Comparison of ENCODE assay signal across 35 mouse cellular contexts in the genomic region with DNA sequence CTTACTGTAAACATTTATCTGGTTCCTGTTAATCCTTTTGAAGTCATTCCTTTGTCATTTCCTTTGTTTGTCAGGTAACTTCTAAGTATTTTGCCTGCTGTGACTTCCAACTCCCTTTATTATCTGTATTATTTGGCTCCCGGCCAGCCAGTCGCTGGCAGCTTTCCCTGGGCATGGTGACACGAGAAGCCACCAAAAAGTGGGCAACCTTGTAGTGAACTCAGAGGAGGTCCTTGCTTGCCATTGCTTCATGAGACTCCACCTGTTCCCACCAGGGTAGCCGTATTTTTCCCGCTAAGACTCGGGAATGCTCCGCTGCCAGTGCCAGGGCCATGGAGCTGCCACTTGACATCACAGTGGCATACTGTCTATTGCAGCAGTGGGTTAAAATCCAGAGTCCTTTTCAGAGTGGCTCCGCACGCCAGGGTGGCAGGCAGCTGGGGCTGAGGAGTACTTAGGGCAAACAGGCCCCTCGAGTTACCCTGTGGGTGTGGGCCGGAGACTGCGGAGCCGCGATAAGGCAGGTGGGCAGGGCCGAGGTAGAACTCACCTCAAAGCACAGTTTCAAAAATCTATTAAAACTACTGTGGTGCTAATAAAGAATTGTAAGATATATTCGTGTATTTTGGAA. TPM values are rescaled to one million over a fixed set of nuclear protein-coding genes. Genes with fewer than 3 reads are reported as not detected.
DNase-seq lines count a peak whose midpoint lies in the region; ATAC-seq lines count a peak whose summit lies in the region.
"Had no signal": no experiment of that assay in that cellular context is flagged by ENCODE, and none has a peak within 500 bp of the region (broad histone marks: within the 10 kb centered on the region; RNA-seq: fewer than 3 reads in every experiment).

No protein-coding gene starts in this region.

- no peaks in the 10 kb centered on the region for H3K36me3 ChIP-seq in midbrain, embryonic 14.5 days (ENCODE audit: control insufficient read depth, insufficient read depth, low read length)
- no peaks in the 10 kb centered on the region for H3K36me3 ChIP-seq in midbrain, embryonic 15.5 days (replicated peaks)
- H3K36me3 ChIP-seq: heart, embryonic 10.5 days; hindbrain, embryonic 13.5 days; limb, embryonic 10.5 days; limb, embryonic 15.5 days; liver, embryonic 13.5 days; neural tube, embryonic 13.5 days; stomach, embryonic 15.5 days had no signal

- H3K4me3 ChIP-seq in midbrain, embryonic 14.5 days (replicated peaks; ENCODE audit: low read depth, low read length) = no peak overlapping the region
- H3K4me3 ChIP-seq in midbrain, embryonic 15.5 days = no peak overlapping the region
- H3K4me3 ChIP-seq: heart, embryonic 10.5 days; hindbrain, embryonic 13.5 days; limb, embryonic 10.5 days; limb, embryonic 15.5 days; liver, embryonic 13.5 days; neural tube, embryonic 13.5 days; stomach, embryonic 15.5 days had no signal

- ATAC-seq in midbrain, embryonic 14.5 days (ENCODE audit: low FRiP score, low TSS enrichment) = no peak
- ATAC-seq in midbrain, embryonic 15.5 days (replicated peaks) = no peak
- ATAC-seq: forebrain, embryonic 14.5 days; intestine, embryonic 16.5 days; Patski had no signal

- no peaks in the 10 kb centered on the region for H3K9me3 ChIP-seq in midbrain, embryonic 14.5 days (ENCODE audit: control insufficient read depth, low read length)
- no peaks in the 10 kb centered on the region for H3K9me3 ChIP-seq in midbrain, embryonic 15.5 days
- H3K9me3 ChIP-seq: heart, embryonic 10.5 days; hindbrain, embryonic 13.5 days; limb, embryonic 10.5 days; limb, embryonic 15.5 days; neural tube, embryonic 13.5 days; stomach, embryonic 15.5 days had no signal

- no peak overlapping the region for H3K27ac ChIP-seq in midbrain, embryonic 14.5 days (replicated peaks; ENCODE audit: low read depth, low read length)
- H3K27ac ChIP-seq in midbrain, embryonic 15.5 days = no peak overlapping the region
- H3K27ac ChIP-seq: heart, embryonic 10.5 days; hindbrain, embryonic 13.5 days; kidney, postnatal 0 days; limb, embryonic 10.5 days; limb, embryonic 15.5 days; liver, embryonic 13.5 days; neural tube, embryonic 13.5 days; stomach, embryonic 15.5 days had no signal

- no peaks in the 10 kb centered on the region for H3K4me1 ChIP-seq in midbrain, embryonic 14.5 days (ENCODE audit: control insufficient read depth, insufficient read depth, low read length)
- H3K4me1 ChIP-seq in midbrain, embryonic 15.5 days = no peaks in the 10 kb centered on the region
- H3K4me1 ChIP-seq: heart, embryonic 10.5 days; hindbrain, embryonic 13.5 days; limb, embryonic 10.5 days; limb, embryonic 15.5 days; liver, embryonic 13.5 days; neural tube, embryonic 13.5 days; stomach, embryonic 15.5 days had no signal

- no peak overlapping the region for H3K4me2 ChIP-seq in midbrain, embryonic 14.5 days (ENCODE audit: low read length)
- H3K4me2 ChIP-seq in midbrain, embryonic 15.5 days = no peak overlapping the region
- H3K4me2 ChIP-seq: hindbrain, embryonic 13.5 days; limb, embryonic 15.5 days; liver, embryonic 13.5 days; midbrain, embryonic 11.5 days; neural tube, embryonic 13.5 days; stomach, embryonic 15.5 days had no signal

- DNase-seq in cerebellum, postnatal 14 days = peak; percentile 41 to 51
- DNase-seq in cerebellum, adult 9-11 months = no peak
- peak; percentile 8 for DNase-seq in left cerebral cortex, postnatal 4 days
- DNase-seq in left cerebral cortex, postnatal 14 days (ENCODE audit: low spot score in 2 of 2) = no peak
- peak; percentile 1 for DNase-seq in midbrain, embryonic 14.5 days
- no peak for DNase-seq in right cerebral cortex, adult 18-20 months
- DNase-seq: adrenal gland, postnatal 25 days; cerebellum, adult 2 months; gastrocnemius, postnatal 25 days; heart, adult 11 months; heart, postnatal 36 days; kidney, adult 8-10 months; kidney, postnatal 4 days; liver, embryonic 13.5 days; retina, postnatal 1 day; right cerebral cortex, postnatal 25 days; thymus, postnatal 14 days had no signal

- no peak overlapping the region for H3K9ac ChIP-seq in midbrain, embryonic 14.5 days (replicated peaks; ENCODE audit: low read length)
- no peak overlapping the region for H3K9ac ChIP-seq in midbrain, embryonic 15.5 days
- H3K9ac ChIP-seq: hindbrain, embryonic 13.5 days; limb, embryonic 15.5 days; liver, embryonic 13.5 days; neural tube, embryonic 13.5 days; stomach, embryonic 15.5 days had no signal

- intact Hi-C loops in left cerebral cortex, postnatal 4 days (cut with DNase I) = no loop called here
- intact Hi-C loops in left cerebral cortex, postnatal 14 days (cut with DNase I) = no loop called here

- no peaks in the 10 kb centered on the region for H3K27me3 ChIP-seq in midbrain, embryonic 14.5 days (ENCODE audit: control insufficient read depth, insufficient read depth, low read length)
- H3K27me3 ChIP-seq in midbrain, embryonic 15.5 days (replicated peaks) = no peaks in the 10 kb centered on the region
- H3K27me3 ChIP-seq: hindbrain, embryonic 13.5 days; limb, embryonic 15.5 days; liver, embryonic 13.5 days; neural tube, embryonic 13.5 days; Patski; stomach, embryonic 15.5 days had no signal

- WGBS in midbrain, embryonic 14.5 days = 76% methylated on average over 16 of the region's 16 CpGs
- 73% methylated on average over 16 of the region's 16 CpGs for WGBS in midbrain, embryonic 15.5 days

RNA-seq across cellular contexts. Expression of a gene that starts 28.9 kb away (rescaled TPM):
- under 1 TPM in 1 of 2 experiments, not detected in 1; 0.14 TPM for total RNA-seq in left cerebral cortex, postnatal 4 days (2021)
- under 1 TPM in 1 of 2 experiments, not detected in 1; 0.04 TPM for total RNA-seq in left cerebral cortex, postnatal 14 days (2021)
- not detected in 2 replicates for polyA plus RNA-seq in midbrain, embryonic 14.5 days (2014; fragmentation: Nextera tagmentation; extraction: Ambion mirVana)
- not detected in 2 replicates for polyA plus RNA-seq in midbrain, embryonic 15.5 days (2015; fragmentation: Nextera tagmentation; extraction: Ambion mirVana)
- total RNA-seq: adrenal gland, adult 18-20 months; adrenal gland, postnatal 25 days; gastrocnemius, adult 18-20 months; gastrocnemius, postnatal 25 days; megakaryocyte, adult 5-6 weeks; MEL had no signal
- polyA plus RNA-seq: cerebellum, adult 2 months; cortical plate, adult 2 months; forebrain, embryonic 14.5 days; frontal cortex, adult 2 months; heart, embryonic 10.5 days; hindbrain, embryonic 13.5 days; intestine, embryonic 16.5 days; kidney, postnatal 0 days; limb, embryonic 10.5 days; limb, embryonic 15.5 days; liver, embryonic 13.5 days; midbrain, embryonic 11.5 days; neural tube, embryonic 13.5 days; Patski; stomach, embryonic 15.5 days had no signal

Comparison
In these comparisons a context has a peak if more than half of its experiments do, and no peak if none do; other contexts are left out.
1. DNase-seq: peak in cerebellum, postnatal 14 days (2 of 2), left cerebral cortex, postnatal 4 days (single experiment) and midbrain, embryonic 14.5 days (single experiment); none in cerebellum, adult 9-11 months (single experiment), left cerebral cortex, postnatal 14 days (0 of 2) and right cerebral cortex, adult 18-20 months (single experiment).